Mouse (Mus musculus): ENCODE measurements around the gene Angel1. TPM values are rescaled to one million over a fixed set of nuclear protein-coding genes. Genes with fewer than 3 reads are reported as not detected.

Angel1 gene
- polyA plus RNA-seq, 1 experiment from 2014 or later = 9.4 TPM

Other genes with a start within 250 kb of the Angel1 start
- 5.2 and 6.8 TPM in 2 replicates for gene Vash1, start 47.8 kb downstream of the Angel1 start, polyA plus RNA-seq (2015; fragmentation: Nextera tagmentation; extraction: Ambion mirVana)
- not detected in 2 replicates for gene Lrrc74a, start 7.9 kb upstream of the Angel1 start, polyA plus RNA-seq (2015; fragmentation: Nextera tagmentation; extraction: Ambion mirVana)
- 10.1 and 11.7 TPM in 2 replicates for gene Irf2bpl, start 158.3 kb upstream of the Angel1 start, polyA plus RNA-seq (2015; fragmentation: Nextera tagmentation; extraction: Ambion mirVana)
- 17.8 and 18.1 TPM in 2 replicates for gene Cipc, start 220.6 kb upstream of the Angel1 start, polyA plus RNA-seq (2015; fragmentation: Nextera tagmentation; extraction: Ambion mirVana)

Data from stomach, embryonic 16.5 days (tissue).